Mouse (Mus musculus): ENCODE data around the gene Gm43517. TPM values are rescaled to one million over a fixed set of nuclear protein-coding genes. Genes with fewer than 3 reads are reported as not detected.

Gene Gm43517
- total and polyA plus RNA-seq, 3 experiments, result not detected

DNA sequence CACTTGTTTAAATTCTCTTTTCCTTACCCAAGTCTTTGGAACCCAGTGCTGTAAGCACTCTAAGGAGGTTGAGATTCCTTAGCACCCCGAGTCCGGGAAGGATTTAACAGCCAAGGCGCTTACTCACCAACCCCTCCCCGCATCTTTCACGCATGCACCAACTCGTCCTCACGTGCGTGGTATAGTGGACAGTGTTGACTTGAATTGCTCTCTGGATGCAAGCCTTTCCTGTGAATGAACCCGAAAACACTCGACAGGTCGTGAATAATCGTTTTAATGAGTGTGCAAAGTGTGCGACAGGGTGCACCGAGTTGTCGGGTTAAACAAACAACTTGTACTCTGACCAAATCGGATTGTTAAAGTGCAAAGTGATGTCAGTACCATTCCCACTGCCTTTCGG is 9.9 kb downstream of the Gm43517 start:
- TF ChIP-seq RAD21 (IDR thresholded peaks at IDR 0.05; ENCODE audit: low read depth, low read length) (no peak), KAT2A (IDR thresholded peaks at IDR 0.05; ENCODE audit: insufficient replicate concordance, low read length) (no peak), MAFK (IDR thresholded peaks at IDR 0.05; ENCODE audit: insufficient replicate concordance, low read length) (no peak), ZC3H11A (IDR thresholded peaks at IDR 0.05; ENCODE audit: low read depth, low read length) (no peak), CHD1 (IDR thresholded peaks at IDR 0.05; ENCODE audit: low read depth, low read length) (no peak), POLR2A (IDR thresholded peaks at IDR 0.05; ENCODE audit: low read depth, low read length) (no peak), POLR2AphosphoS2 (IDR thresholded peaks at IDR 0.05; ENCODE audit: low read depth, low read length) (no peak), NRF1 (IDR thresholded peaks at IDR 0.05; ENCODE audit: low read depth, low read length) (no peak)
- Histone ChIP-seq H3K9ac (ENCODE audit: insufficient read depth, low read depth) (no peak overlapping the region), H3K36me3 (replicated peaks in 1 of 2; ENCODE audit: control insufficient read depth in 1 of 2, insufficient read depth in 1 of 2, low read length in 1 of 2) (no peaks in the 10 kb centered on the region), H3K27me3 (replicated peaks) (no peaks in the 10 kb centered on the region), H3K4me1 (ENCODE audit: control insufficient read depth in 1 of 2, insufficient read depth in 2 of 2) (no peaks in the 10 kb centered on the region), H3K4me3 (replicated peaks in 1 of 3; ENCODE audit: low read depth in 2 of 3, low read length in 2 of 3, poor library complexity in 1 of 3) (no peak overlapping the region), H3K27ac (ENCODE audit: insufficient read depth, low read depth) (no peak overlapping the region), H3K9me3 (replicated peaks; ENCODE audit: low read length) (peaks cover 40% of the 10 kb centered on the region), H3K4me2 (ENCODE audit: insufficient read depth, low read depth, poor library complexity, severe bottlenecking) (no peak overlapping the region), H3K79me2 (replicated peaks; ENCODE audit: control insufficient read depth, extremely low read depth, insufficient read depth, poor library complexity, severe bottlenecking) (no peaks in the 10 kb centered on the region)
- dilution Hi-C loops (cut with MboI; ENCODE audit: extremely low pct_ligation_motif_present, extremely low pct_unique_long_range_greater_than_20kb, low sequenced_read_pairs) (no loop called here), in situ Hi-C loops (cut with MboI; ENCODE audit: low pct_ligation_motif_present, low pct_unique_long_range_greater_than_20kb, low sequenced_read_pairs) (no loop called here)
- no peak for DNase-seq (ENCODE audit: extremely low read depth)

DNA sequence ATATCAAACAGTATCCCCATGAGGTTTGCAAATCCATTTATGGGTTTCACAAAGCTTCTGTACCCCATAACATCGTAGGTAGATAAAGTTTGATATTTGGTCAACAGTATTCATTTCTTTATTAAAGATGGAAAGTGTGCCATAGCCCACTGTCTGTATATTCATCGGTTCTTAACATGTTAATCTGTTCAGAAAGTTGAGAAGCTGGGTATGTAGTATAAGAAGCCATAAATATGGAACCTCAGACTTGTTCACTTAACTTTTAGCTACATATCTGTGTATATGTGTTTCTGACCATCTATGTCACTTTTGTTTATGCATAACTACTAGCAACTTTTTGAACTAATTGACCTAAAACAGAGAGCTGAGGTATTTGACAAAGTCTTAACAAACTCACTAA is 11.0 kb downstream of the Gm43517 start:
- in situ Hi-C loops (cut with MboI; ENCODE audit: low pct_ligation_motif_present, low pct_unique_long_range_greater_than_20kb, low sequenced_read_pairs), result no loop called here
- Histone ChIP-seq H3K27ac (ENCODE audit: insufficient read depth, low read depth) (no peak overlapping the region), H3K79me2 (replicated peaks; ENCODE audit: control insufficient read depth, extremely low read depth, insufficient read depth, poor library complexity, severe bottlenecking) (no peaks in the 10 kb centered on the region), H3K4me1 (ENCODE audit: control insufficient read depth in 1 of 2, insufficient read depth in 2 of 2) (no peaks in the 10 kb centered on the region), H3K36me3 (replicated peaks in 1 of 2; ENCODE audit: control insufficient read depth in 1 of 2, insufficient read depth in 1 of 2, low read length in 1 of 2) (no peaks in the 10 kb centered on the region), H3K4me2 (ENCODE audit: insufficient read depth, low read depth, poor library complexity, severe bottlenecking) (no peak overlapping the region), H3K27me3 (replicated peaks) (no peaks in the 10 kb centered on the region), H3K9me3 (replicated peaks; ENCODE audit: low read length) (peaks cover 43% of the 10 kb centered on the region), H3K9ac (ENCODE audit: insufficient read depth, low read depth) (no peak overlapping the region), H3K4me3 (replicated peaks in 1 of 3; ENCODE audit: low read depth in 2 of 3, low read length in 2 of 3, poor library complexity in 1 of 3) (no peak overlapping the region)
- TF ChIP-seq BHLHE40 (IDR thresholded peaks at IDR 0.05; ENCODE audit: low read depth, low read length) (no peak), SMC3 (IDR thresholded peaks at IDR 0.05; ENCODE audit: low read depth, low read length) (no peak), PAX5 (IDR thresholded peaks at IDR 0.05; ENCODE audit: low read length) (no peak), MAX (IDR thresholded peaks at IDR 0.05; ENCODE audit: low read length) (no peak), MYC (IDR thresholded peaks at IDR 0.05; ENCODE audit: low read depth, low read length) (no peak), ZC3H11A (IDR thresholded peaks at IDR 0.05; ENCODE audit: low read depth, low read length) (no peak), ZMIZ1 (IDR thresholded peaks at IDR 0.05; ENCODE audit: low read depth, low read length) (no peak), IRF4 (IDR thresholded peaks at IDR 0.05; ENCODE audit: low read depth, low read length) (no peak)
- dilution Hi-C loops (cut with MboI; ENCODE audit: extremely low pct_ligation_motif_present, extremely low pct_unique_long_range_greater_than_20kb, low sequenced_read_pairs), result no loop called here
- no peak for DNase-seq (ENCODE audit: extremely low read depth)

DNA sequence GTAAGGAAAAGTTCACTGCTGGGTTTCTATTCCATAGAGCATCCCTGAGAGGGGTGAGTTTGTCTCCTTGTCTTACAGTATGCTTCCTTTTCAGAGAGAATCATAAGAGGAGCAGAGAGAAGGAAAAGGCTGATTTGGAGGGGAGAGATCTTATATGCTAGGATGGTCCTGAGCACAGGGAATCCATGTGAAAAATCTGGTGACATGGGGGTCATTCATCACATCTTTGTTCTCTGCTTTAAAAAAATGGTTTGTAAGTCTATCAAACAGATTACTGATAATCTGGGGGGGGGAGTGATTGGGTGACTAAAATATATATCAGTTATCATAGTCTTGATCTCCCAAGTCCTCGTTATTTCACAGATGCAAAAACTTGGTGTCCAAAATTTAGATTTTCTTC is 11.8 kb downstream of the Gm43517 start:
- dilution Hi-C loops (cut with MboI; ENCODE audit: extremely low pct_ligation_motif_present, extremely low pct_unique_long_range_greater_than_20kb, low sequenced_read_pairs), result no loop called here
- Histone ChIP-seq H3K9ac (ENCODE audit: insufficient read depth, low read depth) (no peak overlapping the region), H3K27me3 (replicated peaks) (no peaks in the 10 kb centered on the region)

More for the DNA sequence above, 11.8 kb downstream of the Gm43517 start:
- TF ChIP-seq ZC3H11A (IDR thresholded peaks at IDR 0.05; ENCODE audit: low read depth, low read length) (no peak), RAD21 (IDR thresholded peaks at IDR 0.05; ENCODE audit: low read depth, low read length) (no peak), SMC3 (IDR thresholded peaks at IDR 0.05; ENCODE audit: low read depth, low read length) (no peak), MEF2A (IDR thresholded peaks at IDR 0.05; ENCODE audit: borderline replicate concordance, low read depth, low read length) (no peak), IRF4 (IDR thresholded peaks at IDR 0.05; ENCODE audit: low read depth, low read length) (no peak), CHD1 (IDR thresholded peaks at IDR 0.05; ENCODE audit: low read depth, low read length) (no peak), POLR2AphosphoS2 (IDR thresholded peaks at IDR 0.05; ENCODE audit: low read depth, low read length) (no peak), TBP (conservative IDR thresholded peaks at IDR 0.05; ENCODE audit: low read depth, low read length) (no peak)
- DNase-seq (ENCODE audit: extremely low read depth), result no peak
- Histone ChIP-seq H3K36me3 (replicated peaks in 1 of 2; ENCODE audit: control insufficient read depth in 1 of 2, insufficient read depth in 1 of 2, low read length in 1 of 2) (no peaks in the 10 kb centered on the region), H3K4me1 (ENCODE audit: control insufficient read depth in 1 of 2, insufficient read depth in 2 of 2) (no peaks in the 10 kb centered on the region), H3K4me3 (replicated peaks in 1 of 3; ENCODE audit: low read depth in 2 of 3, low read length in 2 of 3, poor library complexity in 1 of 3) (no peak overlapping the region), H3K27ac (ENCODE audit: insufficient read depth, low read depth) (no peak overlapping the region), H3K79me2 (replicated peaks; ENCODE audit: control insufficient read depth, extremely low read depth, insufficient read depth, poor library complexity, severe bottlenecking) (no peaks in the 10 kb centered on the region), H3K9me3 (replicated peaks; ENCODE audit: low read length) (peaks cover 43% of the 10 kb centered on the region), H3K4me2 (ENCODE audit: insufficient read depth, low read depth, poor library complexity, severe bottlenecking) (no peak overlapping the region)
- in situ Hi-C loops (cut with MboI; ENCODE audit: low pct_ligation_motif_present, low pct_unique_long_range_greater_than_20kb, low sequenced_read_pairs), result no loop called here

All from CH12.LX (cell line).